Mouse (Mus musculus) gastrocnemius, adult 2 months (tissue): ENCODE measurements around the gene Qdpr. TPM values are rescaled to one million over a fixed set of nuclear protein-coding genes. Genes with fewer than 3 reads are reported as not detected.

Source experiments
- DNase-seq: peaks from one replicate; pipeline ENCODE4 v3.0.0; 2022
- H3K27ac ChIP-seq: fragments of 200-600 bp; 2 replicates; pipeline ENCODE4 v1.8.1; 2022; ENCODE audit warnings: mild to moderate bottlenecking
- H3K4me3 ChIP-seq: fragments of 200-600 bp; 2 replicates; pipeline ENCODE4 v1.8.1; 2022; ENCODE audit warnings: mild to moderate bottlenecking, moderate library complexity
- CTCF ChIP-seq: fragments of 200-600 bp; IDR thresholded peaks from 2 replicates; pipeline ENCODE4 v1.8.1; 2022; ENCODE audit warnings: antibody characterized with exemption, mild to moderate bottlenecking, moderate library complexity
- intact Hi-C: fragments of 180-260 bp; cut with DNase I; formaldehyde crosslinking; loops from one replicate; pipeline ENCODE4 v1.15.1; 2025
- total RNA-seq, 2 experiments: library from RNA; stranded (reverse); gene quantifications; 2 replicates each; pipeline ENCODE4 v1.2.3; 2021

Qdpr gene
- total RNA-seq, 2 experiments from 2014 or later: 45.6 to 52.9 TPM

- TF ChIP-seq CTCF: no peak
- intact Hi-C loops: no loop called here
- H3K27ac ChIP-seq: no peak overlapping the region
- no peak overlapping the region for H3K4me3 ChIP-seq
- DNase-seq: no peak
Observed at GRCm38 (mm10) chr5:45417859-45418443, 32.1 kb downstream of the Qdpr start.

DNA sequence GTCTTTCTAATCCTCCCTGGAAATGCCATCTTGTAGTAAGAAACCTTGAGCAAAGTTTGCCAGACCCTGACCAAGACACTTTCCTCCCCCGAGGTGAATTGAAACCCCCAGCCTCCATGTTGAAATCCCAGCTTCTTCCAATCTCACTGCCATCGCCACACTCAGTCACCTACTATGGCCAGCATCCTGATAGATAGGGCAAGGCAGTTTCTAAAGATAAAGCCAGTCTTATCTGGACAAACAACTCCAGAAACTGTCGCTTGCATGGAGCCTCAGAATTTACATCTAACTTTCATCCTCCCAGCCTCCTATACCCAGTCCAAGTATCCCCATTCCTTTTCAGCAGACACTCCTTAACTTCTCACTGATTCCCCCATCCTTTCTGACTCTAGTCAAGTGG lies 33.6 kb downstream of the Qdpr start:
- TF ChIP-seq CTCF: no peak
- intact Hi-C loops: no loop called here
- Histone ChIP-seq H3K4me3 (no peak overlapping the region), H3K27ac (no peak overlapping the region)
- DNase-seq: no peak

GRCm38 (mm10) chr5:45406129-45406528 lies 43.9 kb downstream of the Qdpr start:
- H3K4me3 ChIP-seq: no peak overlapping the region
- no peak overlapping the region for H3K27ac ChIP-seq
- no peak for DNase-seq
- intact Hi-C loops: no loop called here
- TF ChIP-seq CTCF: no peak

GRCm38 (mm10) chr5:45402632-45403031 lies 47.4 kb downstream of the Qdpr start:
- peak; percentile 71 for DNase-seq
- intact Hi-C loops: loop anchor here (5.0 kb wide), 2 partner anchors 1100 to 1115 kb away; no protein-coding TSS in a partner anchor
- no peak overlapping the region for H3K27ac ChIP-seq
- TF ChIP-seq CTCF: peak; percentile 83
- H3K4me3 ChIP-seq: no peak overlapping the region

DNA sequence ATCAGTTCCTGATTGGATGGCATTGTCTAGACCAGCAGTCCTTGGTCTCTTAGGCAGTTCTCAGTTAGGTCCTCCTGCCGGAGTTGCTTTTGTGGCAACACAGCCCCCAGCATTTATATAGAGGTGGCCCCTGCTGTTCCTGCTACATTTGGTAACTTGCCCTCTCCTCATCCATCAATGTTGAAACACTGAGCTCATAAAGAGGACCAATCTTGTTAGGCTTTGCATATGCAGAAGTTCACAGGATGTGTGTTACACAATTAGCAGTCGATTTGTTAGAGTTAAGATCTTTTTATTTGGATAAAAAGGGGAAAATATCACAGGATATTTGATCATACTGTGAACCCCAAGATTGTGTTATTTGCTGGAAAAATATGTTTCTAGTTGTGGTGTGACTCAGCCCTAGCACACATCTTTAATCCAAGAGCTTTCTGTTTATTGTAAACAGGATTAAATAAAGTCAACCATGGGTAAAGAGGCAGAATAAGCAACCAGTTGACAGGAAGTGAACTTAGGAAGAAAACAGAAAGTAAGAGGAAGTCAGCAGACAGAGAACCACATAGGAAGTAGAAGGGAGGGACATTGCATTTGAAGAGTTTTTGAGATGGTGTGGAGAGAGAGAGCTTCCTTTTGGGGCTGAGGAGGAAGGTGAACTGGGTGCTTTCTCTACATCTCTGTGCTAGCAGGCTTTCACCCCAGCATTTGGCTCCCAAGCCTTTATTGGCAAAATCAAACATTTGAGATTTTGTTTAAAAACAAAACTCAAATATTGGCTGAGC lies 65.8 kb downstream of the Qdpr start:
- no peak for DNase-seq
- intact Hi-C loops: no loop called here
- H3K27ac ChIP-seq: no peak overlapping the region
- TF ChIP-seq CTCF: no peak
- no peak overlapping the region for H3K4me3 ChIP-seq

Other genes with a start within 250 kb of the Qdpr start
- not detected for gene Clrn2, start 3.5 kb upstream of the Qdpr start, total RNA-seq
- 10 to 100 TPM; 54.2 to 54.5 TPM for gene Lap3, start 43.1 kb upstream of the Qdpr start, total RNA-seq
- 10 to 100 TPM; 45.6 to 63.5 TPM for gene Med28, start 70.0 kb upstream of the Qdpr start, total RNA-seq
- under 1 TPM; 0.41 to 0.61 TPM for gene Fam184b, start 189.4 kb upstream of the Qdpr start, total RNA-seq
- gene Ncapg, start 219.7 kb upstream of the Qdpr start, total RNA-seq: not detected